Mouse (Mus musculus) mature B cell (primary cell): ENCODE results near the gene Dnah12.
"Not testable (repeated sequence)": the region's sequence is repeated elsewhere in the genome, so short reads cannot be mapped to it uniquely, and the experiment has no call there.

ENCODE experiments used
- in situ Hi-C: fragments of 300-500 bp; cut with MboI; formaldehyde crosslinking; loops from 2 replicates; pipeline ENCODE4 v1.14.3; 2019

Dnah12 gene

DNA sequence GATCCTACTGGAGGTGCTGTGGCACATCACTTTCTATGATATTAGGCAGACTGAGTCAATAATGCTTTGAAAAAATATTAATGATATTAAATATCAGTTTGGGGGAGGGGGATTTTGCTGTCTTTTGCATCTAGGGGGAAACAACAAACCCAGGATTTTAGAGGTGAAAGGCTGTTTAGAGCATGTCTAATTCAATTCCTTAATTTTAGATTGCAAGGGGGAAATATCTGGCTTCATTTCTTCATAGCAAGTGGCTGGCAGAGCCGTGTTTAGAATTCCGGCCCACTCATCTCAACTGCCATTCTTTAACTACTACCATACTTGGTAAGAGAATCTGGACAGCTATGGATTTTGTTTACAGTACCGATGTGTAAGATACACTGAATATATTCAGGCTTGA is at the start of gene Dnah12:
Gene Dnah12, plus strand, starts transcription at position 301 of the 400 bp plus-strand sequence.
- in situ Hi-C loops, result no loop called here

DNA sequence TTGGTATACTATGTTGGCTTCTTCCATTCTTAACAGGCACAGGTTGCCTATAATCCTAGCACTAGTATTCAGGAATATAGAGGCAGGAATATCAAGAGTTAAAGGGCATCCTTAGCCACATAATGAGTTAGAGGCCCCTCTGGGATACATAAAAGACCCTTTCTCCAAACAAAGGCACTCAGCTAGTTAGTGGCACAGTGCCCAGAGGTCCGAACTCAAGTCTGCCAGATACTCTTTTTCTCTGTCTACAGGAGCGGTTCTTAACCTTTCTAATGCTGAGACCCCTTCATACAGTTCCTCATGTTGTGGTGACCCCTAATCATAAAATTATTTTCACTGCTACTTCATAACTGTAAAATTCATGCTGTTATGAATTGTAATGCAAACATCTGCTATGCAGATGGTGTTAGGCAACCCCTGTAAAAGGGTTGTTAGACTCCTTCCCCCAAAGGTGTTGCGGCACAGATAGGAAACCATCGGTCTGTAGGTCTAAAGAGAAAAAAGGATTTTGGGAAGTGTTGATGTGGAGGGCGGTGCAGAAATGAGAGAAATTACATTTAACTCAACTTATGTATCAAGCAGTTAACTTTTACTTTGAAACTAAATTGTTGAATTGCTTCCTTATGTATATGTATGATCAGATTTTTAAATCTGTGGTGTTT is 47.0 kb upstream of the Dnah12 start:
- in situ Hi-C loops, result no loop called here

- in situ Hi-C loops, result no loop called here
These were observed 45.3 kb upstream of the Dnah12 start for GRCm38 (mm10) chr14:26647811-26648210.

DNA sequence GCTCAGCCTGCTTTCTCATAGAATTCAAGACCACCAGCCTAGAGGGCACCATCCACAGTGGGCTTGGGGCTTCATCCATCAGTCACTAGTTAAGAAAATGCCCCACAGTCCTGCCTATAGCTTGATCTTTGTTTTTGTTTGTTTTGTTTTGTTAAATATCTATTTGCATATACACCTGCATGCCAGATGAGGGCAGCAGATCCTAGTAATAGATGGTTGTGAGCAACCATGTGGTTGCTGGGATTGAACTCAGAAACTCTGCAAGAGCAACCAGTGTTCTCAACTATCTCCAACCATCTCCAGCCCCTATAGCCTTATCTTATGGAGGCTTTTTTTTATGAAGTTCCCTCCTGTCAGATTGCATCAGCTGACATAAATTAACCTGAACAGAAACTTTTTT is 41.2 kb upstream of the Dnah12 start:
- in situ Hi-C loops, result loop anchor here (10.0 kb wide), 1 partner anchor 157 kb away; no protein-coding TSS in a partner anchor

DNA sequence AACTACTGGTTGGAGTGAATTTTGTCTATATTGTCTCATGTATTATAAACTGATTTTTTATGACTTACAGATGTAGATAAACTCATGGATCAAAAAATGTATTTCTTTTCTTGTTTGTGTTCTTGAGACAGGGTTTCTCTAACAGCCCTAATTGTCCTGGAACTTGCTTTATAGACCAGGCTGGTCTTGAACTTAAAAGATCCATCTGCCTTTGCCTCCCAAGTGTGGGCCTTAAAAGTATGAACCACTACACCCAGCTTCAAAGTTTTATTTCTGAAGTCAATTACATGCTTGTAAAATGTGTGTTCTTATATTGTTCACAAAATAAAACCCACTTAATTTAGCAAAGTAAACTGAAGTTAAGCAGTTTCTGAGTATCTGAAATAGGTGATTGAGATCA is 34.9 kb upstream of the Dnah12 start:
- in situ Hi-C loops, result loop anchor here (10.0 kb wide), 1 partner anchor 163 kb away; no protein-coding TSS in a partner anchor

GRCm38 (mm10) chr14:26660233-26660632 is 32.8 kb upstream of the Dnah12 start:
- in situ Hi-C loops, result no loop called here

DNA sequence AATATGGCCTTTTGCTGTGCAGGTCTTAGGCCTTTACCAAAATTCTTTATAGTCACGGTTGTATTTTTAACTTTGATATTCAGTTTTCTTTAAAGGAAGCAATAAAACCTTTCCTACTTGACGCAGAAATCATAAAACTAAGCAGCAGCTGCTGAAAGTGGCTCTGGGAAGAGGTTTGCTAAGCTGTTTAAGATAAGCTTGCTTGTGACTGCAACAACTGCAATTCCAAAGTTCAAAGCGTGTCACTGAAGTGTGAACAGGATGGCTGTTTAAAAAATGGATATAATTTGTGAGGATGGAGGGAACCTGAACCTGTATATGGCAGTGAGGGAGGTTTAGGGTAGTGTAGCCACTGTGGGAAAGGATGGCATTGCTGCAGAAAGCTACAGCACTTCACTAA is 31.1 kb upstream of the Dnah12 start:
- in situ Hi-C loops, result no loop called here

DNA sequence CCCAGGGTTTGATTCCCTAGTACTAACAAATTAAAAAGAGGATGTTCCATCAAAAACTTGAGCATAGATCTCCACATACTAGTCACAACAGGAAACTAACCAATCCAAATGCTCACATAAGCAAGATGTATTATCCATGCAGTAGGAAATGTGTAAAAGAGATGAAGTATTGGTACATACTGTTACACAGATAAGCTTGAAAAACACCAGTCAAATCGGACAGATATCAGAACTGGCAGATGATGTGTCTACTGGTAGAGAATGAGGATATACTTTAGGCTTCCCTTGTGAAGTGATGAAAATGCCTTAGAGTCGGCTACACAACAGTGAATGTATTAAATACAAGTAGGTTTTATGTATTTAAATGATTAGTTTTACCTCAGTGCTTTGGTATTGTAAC is 30.6 kb upstream of the Dnah12 start:
- in situ Hi-C loops, result no loop called here

- in situ Hi-C loops, result no loop called here
These were observed 29.2 kb upstream of the Dnah12 start for GRCm38 (mm10) chr14:26663851-26664250.

DNA sequence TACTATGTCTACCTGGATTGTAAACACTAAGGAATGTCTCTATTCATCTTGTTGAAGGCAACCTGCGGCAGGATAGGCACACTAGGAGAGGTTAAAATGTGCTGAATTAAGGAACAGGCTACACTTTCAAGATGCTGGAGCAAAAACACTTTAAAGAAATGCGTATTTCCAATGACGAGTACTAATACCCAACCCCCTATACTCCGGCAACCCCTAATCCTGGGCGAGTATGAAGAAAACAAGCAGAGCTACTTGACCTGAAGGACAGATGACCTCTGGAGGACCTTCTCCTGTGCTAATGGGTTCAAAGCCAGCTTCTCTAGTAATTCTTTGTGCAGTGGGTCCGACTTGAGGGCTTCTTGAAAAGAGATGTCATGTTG is 25.1 kb upstream of the Dnah12 start:
- in situ Hi-C loops, result no loop called here

DNA sequence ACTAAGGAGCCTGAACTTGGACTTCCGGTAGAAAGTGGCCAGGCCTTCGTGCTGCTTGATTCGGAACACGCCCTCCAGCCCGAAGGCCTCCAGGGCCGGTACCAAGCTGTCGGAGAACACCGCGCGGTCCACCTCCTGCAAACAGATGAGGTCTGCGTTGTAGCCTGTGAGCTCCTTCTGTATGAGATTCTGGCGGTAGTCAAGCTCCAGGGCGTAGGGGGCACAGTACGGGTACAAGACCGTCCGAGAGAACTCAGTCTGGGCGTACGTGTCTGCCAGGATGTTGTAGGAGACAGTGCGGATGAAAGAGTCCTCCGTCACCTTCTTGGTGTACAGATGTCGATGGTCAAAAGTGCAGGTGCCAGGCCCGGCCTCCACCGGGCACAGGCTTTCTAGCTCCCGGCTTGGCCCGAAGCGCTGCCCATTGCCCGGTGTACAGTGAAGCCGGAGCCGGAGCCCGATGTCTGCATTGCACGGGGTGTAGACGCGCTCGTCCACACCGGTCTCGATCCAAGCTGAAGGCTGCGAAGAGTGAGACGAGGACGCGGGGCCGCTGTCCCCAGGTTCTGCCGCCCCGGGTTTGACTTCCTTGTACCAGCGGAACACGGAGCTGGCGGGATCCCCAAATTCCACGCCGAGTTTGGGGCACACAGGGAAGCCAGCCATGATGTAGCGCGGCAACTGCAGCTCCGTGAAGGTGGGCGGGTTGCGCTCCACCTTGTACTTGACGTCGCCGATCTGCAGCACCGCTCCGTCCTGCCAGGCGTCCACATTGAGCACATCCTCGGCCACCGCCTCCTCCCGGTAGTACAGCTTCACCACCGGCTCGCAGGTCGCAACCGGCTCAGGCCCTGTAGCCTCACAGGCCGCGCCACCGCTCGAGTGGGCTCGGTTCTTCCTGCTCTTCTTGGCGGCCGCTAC is 24.4 kb upstream of the Dnah12 start:
- in situ Hi-C loops, result no loop called here

DNA sequence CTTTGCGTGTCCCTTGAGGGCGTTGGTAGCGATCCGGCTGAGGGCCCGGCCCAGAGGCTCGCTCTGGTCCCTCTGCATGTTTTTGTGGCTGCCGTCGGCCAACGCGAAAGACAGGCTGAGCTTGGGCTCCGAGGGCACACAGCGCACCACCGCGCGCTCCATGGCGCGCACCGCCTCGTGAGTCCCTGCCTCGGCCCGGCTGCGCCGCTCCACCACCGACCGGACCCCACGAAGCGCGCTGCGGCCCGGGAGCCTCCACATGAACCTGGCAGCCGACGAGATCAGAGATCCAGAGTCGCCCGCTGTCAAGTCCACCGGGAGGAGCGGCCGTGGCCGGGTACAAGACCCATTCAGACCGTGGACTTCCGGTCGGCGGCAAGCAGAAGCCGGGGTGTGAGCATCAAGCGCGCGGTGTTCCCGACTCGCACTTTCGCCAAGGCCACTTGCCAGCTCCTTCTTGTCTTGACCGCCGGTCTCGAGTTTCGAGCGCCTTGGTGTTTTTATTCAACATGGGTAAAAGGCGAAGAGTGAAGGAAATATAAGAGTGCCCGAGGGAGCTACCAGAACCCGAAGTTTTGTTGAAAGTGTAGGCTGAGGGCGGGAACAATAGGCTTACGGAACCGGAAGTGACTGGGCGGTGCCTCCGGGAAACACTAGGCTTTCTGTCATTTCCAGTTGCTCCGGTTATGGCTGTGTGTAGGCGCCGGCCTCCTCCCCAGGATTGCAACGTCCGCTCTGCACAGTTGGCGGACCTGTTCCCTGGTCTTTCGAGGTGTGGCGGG is 23.6 kb upstream of the Dnah12 start, which contains the start of gene Pde12:
Gene Pde12, minus strand, starts transcription at position 592 of the 782 bp plus-strand sequence.
- in situ Hi-C loops, result no loop called here

DNA sequence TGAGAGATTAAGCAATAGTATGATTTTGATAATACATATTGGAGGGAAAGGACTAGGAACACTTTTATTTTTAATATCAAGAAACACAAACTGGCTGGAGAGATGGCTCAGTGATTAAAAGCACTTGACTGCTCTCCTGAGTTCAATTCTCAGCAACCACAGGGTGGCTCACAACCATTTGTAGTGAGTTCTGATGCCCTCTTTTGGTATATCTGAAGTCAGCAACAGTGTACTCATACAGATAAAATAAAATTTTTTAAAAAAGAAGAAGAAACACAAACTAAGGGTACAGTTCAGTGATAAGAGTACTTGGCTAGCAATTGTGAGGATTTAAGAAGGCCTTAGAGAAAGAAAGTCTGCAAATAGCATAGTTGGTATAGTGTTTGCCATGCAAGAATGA is 22.1 kb upstream of the Dnah12 start:
- in situ Hi-C loops, result no loop called here

DNA sequence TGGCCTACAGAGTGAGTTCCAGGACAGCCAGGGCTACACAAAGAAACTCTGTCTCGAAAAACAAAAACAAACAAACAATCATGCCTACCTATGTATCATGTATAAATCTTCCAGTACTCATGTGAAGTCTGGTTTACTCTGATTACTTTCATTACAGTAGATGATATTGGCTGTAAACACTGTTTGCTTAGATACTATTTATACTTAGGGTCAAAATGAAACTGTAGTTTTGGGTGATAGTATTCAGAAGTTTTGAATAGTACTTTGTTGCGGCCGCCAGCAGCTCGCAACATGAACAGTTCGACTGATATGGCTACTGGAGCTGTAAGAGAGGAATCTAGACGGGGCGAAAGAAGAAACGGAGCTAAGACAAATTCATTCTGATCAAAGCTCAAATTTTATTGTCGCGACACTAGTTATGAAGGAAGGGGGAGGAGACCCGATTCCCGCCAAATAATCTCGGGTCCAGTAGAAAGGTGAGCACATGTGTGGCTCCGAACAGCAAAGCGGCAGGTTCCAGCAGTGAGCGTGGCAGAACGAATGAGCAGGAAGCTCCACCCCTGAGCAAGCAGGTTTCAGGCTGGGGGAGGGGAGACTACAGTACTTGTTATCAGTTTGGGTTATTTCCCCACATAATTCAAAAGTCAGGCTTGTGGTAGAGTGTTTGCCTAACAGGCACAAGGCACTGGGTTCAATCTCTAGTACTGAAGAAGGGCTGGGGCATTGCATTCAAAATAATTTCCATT is 21.0 kb upstream of the Dnah12 start:
- in situ Hi-C loops, result not testable (repeated sequence)

DNA sequence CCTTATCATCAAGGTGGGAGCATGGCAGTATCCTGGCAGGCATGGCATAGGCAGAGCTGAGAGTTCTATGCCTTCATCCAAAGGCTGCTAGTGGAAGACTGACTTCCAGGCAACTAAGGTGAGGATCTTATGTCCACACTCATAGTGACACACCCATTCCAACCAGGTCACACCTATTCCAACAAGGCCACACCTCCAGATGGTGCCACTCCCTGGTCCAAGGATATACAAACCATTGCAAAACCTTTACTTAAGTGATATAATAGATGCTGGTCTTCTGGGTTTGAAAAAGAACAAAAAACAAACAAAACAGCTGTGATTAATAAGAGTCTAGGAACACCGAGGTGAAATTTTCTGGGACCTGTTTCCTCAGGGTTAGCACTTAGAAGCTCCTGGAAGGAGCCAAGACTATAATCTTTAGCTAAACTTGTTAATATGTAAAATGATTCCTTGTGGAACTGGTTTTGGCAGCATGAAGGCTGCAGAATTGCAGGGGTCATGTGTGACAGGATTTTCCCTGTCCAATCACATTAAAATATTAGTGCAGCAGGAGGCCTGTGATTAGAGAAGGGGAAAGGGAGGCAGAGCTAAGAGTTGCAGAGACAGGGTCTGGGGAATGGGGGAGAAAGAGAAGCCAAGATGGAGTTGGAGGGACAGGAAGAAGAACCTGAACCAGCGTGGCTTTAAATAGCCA is 18.5 kb upstream of the Dnah12 start:
- in situ Hi-C loops, result not testable (repeated sequence)

- in situ Hi-C loops, result no loop called here
These were observed 17.7 kb upstream of the Dnah12 start for GRCm38 (mm10) chr14:26675371-26675770.

- in situ Hi-C loops, result no loop called here
These were observed 17.3 kb upstream of the Dnah12 start for GRCm38 (mm10) chr14:26675791-26676190.

DNA sequence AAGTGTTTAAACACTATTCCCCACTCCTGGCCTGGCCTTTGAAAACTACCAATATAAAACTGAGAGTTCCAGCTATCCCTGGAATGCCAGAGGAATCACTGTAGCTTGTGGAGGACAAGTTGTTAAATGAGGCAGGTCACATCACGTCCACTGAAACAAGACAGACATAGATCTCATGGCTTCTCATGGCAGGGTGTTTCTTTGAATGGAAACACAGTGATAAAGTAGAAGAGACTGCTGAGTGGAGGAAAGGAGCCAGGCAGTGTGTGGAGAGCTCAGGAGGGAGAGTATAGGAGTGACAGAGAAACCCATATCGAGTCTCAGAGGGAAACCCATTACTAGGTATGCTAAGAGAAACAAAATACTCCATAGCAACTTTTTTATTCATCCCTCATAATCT is 2.3 kb upstream of the Dnah12 start:
- in situ Hi-C loops, result no loop called here

DNA sequence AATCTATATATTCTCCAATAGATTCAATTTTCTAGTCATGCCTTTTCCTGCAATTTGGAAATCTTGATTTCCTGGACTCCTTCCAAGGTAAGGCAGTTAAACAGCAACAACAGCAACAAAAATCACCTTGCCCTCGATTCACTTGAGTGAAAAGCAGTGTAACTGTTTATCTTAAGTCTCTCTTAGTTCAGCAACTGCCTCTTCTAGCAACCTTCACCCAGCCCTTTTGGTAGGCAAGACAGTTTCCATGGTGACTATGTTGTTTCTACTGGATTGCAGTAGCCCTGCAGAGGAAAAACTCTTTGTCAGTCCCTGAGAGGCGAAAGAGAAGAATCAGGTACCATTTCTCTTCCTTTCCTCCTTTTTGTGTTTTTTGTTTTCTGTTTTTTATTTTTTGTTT is 1.7 kb upstream of the Dnah12 start:
- in situ Hi-C loops, result no loop called here

- in situ Hi-C loops, result no loop called here
These were observed 4.8 kb downstream of the Dnah12 start for GRCm38 (mm10) chr14:26697912-26698311.

DNA sequence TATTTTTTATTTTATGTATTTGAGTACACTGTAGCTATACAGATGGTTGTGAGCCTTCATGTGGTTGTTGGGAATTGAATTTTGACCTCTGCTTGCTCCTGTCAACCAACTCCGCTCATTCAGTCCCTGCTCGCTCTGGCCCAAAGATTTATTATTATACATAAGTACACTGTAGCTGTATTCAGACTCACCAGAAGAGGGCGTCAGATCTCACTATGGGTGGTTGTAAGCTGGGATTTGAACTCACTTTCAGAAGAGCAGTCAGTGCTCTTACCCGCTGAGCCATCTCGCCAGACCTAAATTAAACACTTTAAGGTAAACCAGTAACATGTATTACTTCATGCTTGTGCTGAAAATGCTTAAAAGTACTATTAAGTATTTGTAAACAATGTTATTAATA is 12.2 kb downstream of the Dnah12 start:
- in situ Hi-C loops, result not testable (repeated sequence)
